Mouse (Mus musculus) small intestine, adult 2 months (tissue): ENCODE measurements at regions not wholly inside any gene's neighbourhood (a gene's known extent, or its start where the extent isn't known, plus 50 kb on each side); places are given as distances from the start of the nearest gene placed in this dataset.
"Not testable (repeated sequence)": the region's sequence is repeated elsewhere in the genome, so short reads cannot be mapped to it uniquely, and the experiment has no call there.

Experiments used
- CTCF ChIP-seq: fragments of 200-500 bp; IDR thresholded peaks from 2 replicates; pipeline ENCODE4 v1.5.1; 2012; ENCODE audit warnings: low read depth, mild to moderate bottlenecking, control low read depth, inconsistent platforms, low read length, moderate library complexity, mixed read lengths; ENCODE audit not compliant: insufficient replicate concordance, insufficient read length; ENCODE audit errors: extremely low read depth
- POLR2A ChIP-seq: fragments of 200-500 bp; IDR thresholded peaks from 2 replicates; pipeline ENCODE4 v1.6.1; 2012; ENCODE audit warnings: low read depth, mild to moderate bottlenecking, control low read depth, inconsistent platforms, low read length, moderate library complexity

DNA sequence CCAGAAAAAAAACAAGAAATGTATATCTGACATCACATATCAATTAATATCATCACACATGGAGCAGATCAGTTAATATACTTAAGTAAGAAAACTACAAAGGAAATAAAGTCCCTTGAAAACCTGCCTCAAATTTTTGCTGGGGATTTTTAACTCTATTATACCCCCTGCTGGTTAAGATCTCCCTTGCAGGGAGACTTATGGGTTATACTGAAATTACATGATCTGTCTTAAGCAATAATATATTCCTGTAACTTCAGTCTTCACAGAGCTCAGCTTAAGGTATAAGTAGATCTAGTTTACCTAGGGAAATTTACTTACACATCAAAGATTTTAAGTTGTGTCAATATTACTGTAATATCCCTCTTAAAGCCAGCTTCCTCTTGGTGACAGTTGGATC is 929.0 kb downstream of the Adam6a start:
- TF ChIP-seq CTCF, POLR2A: not testable (repeated sequence)
